Mouse (Mus musculus) CD4-positive, CD25-positive, alpha-beta regulatory T cell, adult 4 months (primary cell): Measurements from ENCODE around the gene Zfp639. TPM values are rescaled to one million over a fixed set of nuclear protein-coding genes. Genes with fewer than 3 reads are reported as not detected.

Experiments
- ATAC-seq: one replicate; pipeline ENCODE4 v1.8.0; 2017
- polyA plus RNA-seq, 2 experiments: library from polyadenylated mRNA; unstranded; fragments of 100-300 nt; shearing (Covaris generic); gene quantifications; one replicate each; pipeline ENCODE4 v1.2.1; 2017

Zfp639 gene
- polyA plus RNA-seq, result 10 to 100 TPM; 27.6 to 28.4 TPM

- peak; percentile 12 for ATAC-seq
Measured at GRCm38 (mm10) chr3:32509496-32510374, at the start of gene Zfp639. Gene Zfp639, plus strand, starts transcription at chr3:32510259.

DNA sequence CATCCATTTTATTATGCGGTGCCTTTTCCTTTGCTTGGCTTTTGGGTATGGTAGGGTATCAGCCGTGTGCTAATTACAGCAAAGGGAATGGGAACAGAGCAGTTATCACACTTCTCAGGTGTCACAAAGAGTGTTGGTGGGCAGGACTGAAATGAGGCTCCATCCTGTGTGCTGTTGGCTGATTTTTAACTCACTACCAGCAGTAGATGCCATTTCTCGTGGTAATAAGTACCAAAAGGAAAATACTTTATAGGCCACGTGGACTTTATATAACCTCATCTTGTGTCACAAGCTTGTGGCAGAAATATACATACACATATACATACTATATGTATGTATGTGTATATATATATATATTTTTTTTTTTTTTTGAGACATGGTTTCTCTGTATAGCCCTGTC, 42.7 kb upstream of the Zfp639 start:
- ATAC-seq, result no peak

- no peak for ATAC-seq
Measured at GRCm38 (mm10) chr3:32468411-32468810, 41.6 kb upstream of the Zfp639 start.

DNA sequence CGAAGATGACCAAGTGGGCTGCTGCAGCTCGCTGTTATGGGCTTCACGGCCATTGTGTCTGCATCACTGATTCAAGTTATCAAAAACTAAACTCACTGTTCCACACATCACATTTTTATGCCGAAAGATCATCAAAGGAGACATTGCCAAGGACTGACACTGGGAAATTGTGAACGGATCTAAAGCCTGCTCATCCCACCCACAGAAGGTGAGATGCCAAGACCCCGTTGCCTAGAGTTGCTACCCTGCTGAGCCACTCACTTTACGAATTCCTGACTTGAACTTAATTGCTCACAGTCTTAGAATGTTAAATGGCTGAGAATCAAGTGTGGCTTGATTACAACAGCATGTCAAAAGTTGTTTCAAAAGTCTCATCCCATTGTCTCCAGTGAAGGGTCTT, 39.6 kb upstream of the Zfp639 start:
- ATAC-seq, result no peak

GRCm38 (mm10) chr3:32471098-32471497, 39.0 kb upstream of the Zfp639 start:
- no peak for ATAC-seq

GRCm38 (mm10) chr3:32472191-32472900, 37.7 kb upstream of the Zfp639 start:
- ATAC-seq, result no peak

GRCm38 (mm10) chr3:32473184-32473583, 36.9 kb upstream of the Zfp639 start:
- no peak for ATAC-seq

DNA sequence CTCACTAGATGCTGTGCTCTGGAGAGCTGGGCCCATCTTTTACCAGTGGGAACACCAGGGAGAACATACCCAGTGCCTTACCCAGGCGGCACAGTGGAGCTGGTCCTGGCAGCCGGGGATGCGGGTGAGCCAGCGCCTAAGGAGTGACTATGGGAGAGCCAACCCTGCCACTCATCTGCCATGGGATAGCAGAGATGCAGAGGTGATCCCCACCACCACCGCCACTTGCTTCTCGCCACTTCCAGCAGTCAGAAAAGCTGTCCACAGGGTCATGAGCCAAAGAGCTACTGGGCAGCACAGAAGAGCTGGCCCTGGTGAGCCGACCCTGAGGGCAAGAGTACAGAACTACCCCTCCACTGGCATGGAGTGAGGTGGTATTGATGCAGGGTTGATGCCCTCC, 30.1 kb upstream of the Zfp639 start:
- ATAC-seq, result no peak

DNA sequence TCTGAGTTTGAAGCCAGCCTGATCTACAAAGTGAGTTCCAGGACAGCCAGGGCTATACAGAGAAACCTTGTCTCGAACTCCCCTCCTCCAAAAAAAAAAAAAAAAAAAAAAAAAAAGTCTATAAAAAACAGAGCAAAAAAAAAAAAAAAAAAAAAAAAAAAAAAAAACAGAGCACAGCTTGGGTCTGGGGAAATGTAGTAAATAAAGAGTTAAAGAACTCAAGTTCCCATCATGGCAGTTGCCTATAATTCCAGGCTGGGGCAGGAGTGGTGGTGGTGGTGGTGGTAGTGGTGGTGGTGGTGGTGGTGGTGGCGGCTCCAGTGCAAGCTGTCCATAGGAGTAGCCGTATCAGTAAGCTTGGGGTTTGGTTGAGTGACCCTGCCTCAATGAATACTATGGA, 27.0 kb upstream of the Zfp639 start:
- no peak for ATAC-seq

- no peak for ATAC-seq
Measured at GRCm38 (mm10) chr3:32486543-32486942, 23.5 kb upstream of the Zfp639 start.

DNA sequence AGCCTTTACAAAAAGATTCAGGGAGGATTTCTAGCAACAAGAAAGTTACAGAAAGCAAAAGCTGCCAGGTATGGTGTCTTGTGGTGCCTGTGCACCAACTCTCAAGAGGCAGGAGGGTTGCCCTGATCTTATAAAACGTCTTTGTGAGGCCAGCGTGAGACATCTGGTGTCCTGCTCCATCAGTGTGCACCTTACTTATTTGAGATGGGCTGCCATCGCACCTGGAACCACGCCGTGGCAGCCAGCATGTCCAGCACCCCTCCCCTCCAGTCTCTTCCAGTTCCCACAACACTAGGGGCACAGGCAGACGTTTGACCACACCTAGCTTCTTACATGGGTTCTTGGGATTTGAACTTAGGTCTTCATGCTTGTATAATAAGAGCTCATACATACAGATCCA, 21.9 kb upstream of the Zfp639 start:
- ATAC-seq, result no peak

GRCm38 (mm10) chr3:32490076-32490927, 19.8 kb upstream of the Zfp639 start:
- no peak for ATAC-seq

- ATAC-seq, result no peak
Measured at GRCm38 (mm10) chr3:32490928-32491315, 19.1 kb upstream of the Zfp639 start.

GRCm38 (mm10) chr3:32492097-32493090, 17.7 kb upstream of the Zfp639 start, which contains the start of gene Kcnmb3:
Gene Kcnmb3, minus strand, starts transcription at chr3:32492231.
- ATAC-seq, result no peak

GRCm38 (mm10) chr3:32494387-32495087, 15.5 kb upstream of the Zfp639 start:
- no peak for ATAC-seq

DNA sequence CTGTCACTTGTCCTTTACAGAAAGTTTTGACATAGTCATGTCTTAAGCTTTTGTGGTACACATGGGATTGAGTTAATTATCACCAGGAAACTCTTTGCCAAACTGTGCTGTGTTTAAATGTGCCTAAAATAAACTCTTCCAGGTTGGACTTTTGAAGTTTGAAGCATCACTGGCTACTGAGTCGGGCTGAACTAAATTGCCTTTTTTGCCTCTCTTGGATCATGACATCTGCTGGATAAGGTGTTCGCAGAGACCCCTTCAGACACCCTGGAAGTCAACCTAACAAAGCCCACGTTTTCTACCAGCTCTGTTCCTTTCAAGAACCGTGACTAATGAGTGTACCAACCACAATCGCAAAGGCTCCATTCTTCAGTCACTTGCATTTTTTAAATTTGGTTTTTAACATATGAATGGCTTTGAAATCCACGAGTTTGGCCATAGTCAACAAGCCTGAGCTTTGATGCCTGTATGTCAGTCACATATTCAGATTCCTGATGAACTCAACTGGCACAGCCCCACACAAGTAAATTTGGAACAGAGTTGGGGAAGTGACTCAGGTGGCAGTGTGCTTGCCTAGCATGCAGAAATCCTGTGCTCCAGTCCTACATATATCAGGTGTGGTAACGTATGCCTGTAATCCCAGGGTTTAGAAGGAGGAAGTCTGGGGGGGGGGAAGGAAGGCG, 14.8 kb upstream of the Zfp639 start:
- ATAC-seq, result no peak

GRCm38 (mm10) chr3:32495856-32496710, 14.0 kb upstream of the Zfp639 start:
- ATAC-seq, result no peak

DNA sequence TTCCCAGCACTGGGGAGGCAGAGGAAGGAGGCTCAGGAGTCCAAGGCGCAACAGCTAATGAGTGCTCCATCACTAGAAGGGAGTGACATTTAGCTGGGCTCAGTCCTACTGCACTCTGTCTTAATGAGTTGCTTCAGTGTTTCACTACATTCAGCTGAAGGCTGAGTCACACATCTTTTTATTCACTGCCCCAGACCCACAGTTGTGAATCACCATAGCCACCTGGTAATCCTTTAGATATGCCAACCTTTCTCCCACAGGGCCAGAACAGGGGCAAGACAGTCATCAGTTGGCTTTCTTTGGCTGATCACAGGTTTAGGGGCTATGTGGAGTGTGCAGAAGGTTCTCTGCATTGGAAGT, 13.4 kb upstream of the Zfp639 start:
- ATAC-seq, result no peak

DNA sequence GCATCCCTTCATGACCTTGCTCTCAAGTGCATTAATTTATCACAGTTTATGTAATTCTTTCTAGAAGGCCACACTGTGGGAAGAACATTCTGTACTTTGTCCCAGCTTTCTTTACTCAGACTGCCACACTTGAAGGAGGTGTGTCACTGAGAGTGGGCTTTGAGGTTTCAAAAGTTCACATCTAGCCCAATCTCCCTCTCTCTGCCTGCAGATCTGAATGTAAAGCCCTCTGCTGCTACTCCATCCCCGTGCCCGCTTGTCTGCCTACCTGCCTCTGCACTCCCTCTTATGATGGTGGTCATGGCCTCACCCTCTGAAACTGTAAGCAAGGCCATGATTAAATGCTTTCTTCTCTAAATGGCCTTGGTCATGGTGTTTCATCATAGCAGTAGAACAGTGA, 9.7 kb upstream of the Zfp639 start:
- no peak for ATAC-seq
